Mouse (Mus musculus) gastrocnemius, postnatal 4 days (tissue): ENCODE measurements around the gene Dpm3. TPM values are rescaled to one million over a fixed set of nuclear protein-coding genes. Genes with fewer than 3 reads are reported as not detected.
"Not testable (repeated sequence)": the region's sequence is repeated elsewhere in the genome, so short reads cannot be mapped to it uniquely, and the experiment has no call there.

Source experiments
- DNase-seq, 2 experiments: peaks; one replicate each; pipeline ENCODE4 v3.0.0; 2021 to 2022; ENCODE audit warnings: low spot score in 2 of 2, mixed read lengths in 2 of 2
- long read RNA-seq, 2 experiments: library from polyadenylated mRNA; stranded (forward); transcript quantifications; one replicate each; pipeline ENCODE4 v2.0.0; 2021
- total RNA-seq, 2 experiments: library from RNA; stranded (reverse); gene quantifications; 2 replicates each; pipeline ENCODE4 v1.2.3; 2021

Dpm3 gene
- total RNA-seq = 10 to 100 TPM; 61.2 to 62.8 TPM
- long read RNA-seq, experiment 1, transcript Dpm3-201 (2 exons, 404 nt) = major isoform, 15 of 18 reads
- long read RNA-seq, experiment 1, partial matches to known transcripts = 0 of 18 reads
- long read RNA-seq, experiment 1, other reads (novel, unspliced or antisense) = 0 of 18 reads
- long read RNA-seq, experiment 2, transcript Dpm3-201 (2 exons, 404 nt) = major isoform, 14 of 16 reads
- long read RNA-seq, experiment 2, partial matches to known transcripts = 0 of 16 reads
- long read RNA-seq, experiment 2, other reads (novel, unspliced or antisense) = 0 of 16 reads

GRCm38 (mm10) chr3:89259076-89259475 is at the start of gene Dpm3:
Gene Dpm3 (plus strand): TSS chr3:89259358.
- no peak for DNase-seq

- no peak for DNase-seq
Observed at GRCm38 (mm10) chr3:89209731-89210130, 49.4 kb upstream of the Dpm3 start.

GRCm38 (mm10) chr3:89210162-89210561 is 49.0 kb upstream of the Dpm3 start:
- DNase-seq = no peak

- no peak for DNase-seq
Observed at GRCm38 (mm10) chr3:89210731-89211130, 48.4 kb upstream of the Dpm3 start.

GRCm38 (mm10) chr3:89213803-89214530 is 45.2 kb upstream of the Dpm3 start:
- DNase-seq = peak; percentile 94 to 97

GRCm38 (mm10) chr3:89214681-89215411 is 44.3 kb upstream of the Dpm3 start, which contains the start of gene Thbs3:
Gene Thbs3 (plus strand): TSS chr3:89215180.
- DNase-seq = peak in 1 of 2 experiments; percentile 67

GRCm38 (mm10) chr3:89215853-89216252 is 43.3 kb upstream of the Dpm3 start:
- DNase-seq = peak; percentile 66 to 81

- not testable (repeated sequence) for DNase-seq
Observed at GRCm38 (mm10) chr3:89216407-89216806, 42.8 kb upstream of the Dpm3 start.

GRCm38 (mm10) chr3:89218271-89218670 is 40.9 kb upstream of the Dpm3 start:
- no peak for DNase-seq

- peak in 1 of 2 experiments; percentile 15 for DNase-seq
Observed at GRCm38 (mm10) chr3:89219546-89219945, 39.6 kb upstream of the Dpm3 start.

- DNase-seq = no peak
Observed at GRCm38 (mm10) chr3:89221167-89221566, 38.0 kb upstream of the Dpm3 start.

- DNase-seq = no peak
Observed at GRCm38 (mm10) chr3:89224796-89225195, 34.4 kb upstream of the Dpm3 start.

- DNase-seq = no peak
Observed at GRCm38 (mm10) chr3:89225321-89225815, 33.8 kb upstream of the Dpm3 start.

GRCm38 (mm10) chr3:89225918-89226317 is 33.2 kb upstream of the Dpm3 start:
- no peak for DNase-seq

GRCm38 (mm10) chr3:89226361-89226760 is 32.8 kb upstream of the Dpm3 start:
- no peak for DNase-seq

- no peak for DNase-seq
Observed at GRCm38 (mm10) chr3:89226900-89227299, 32.3 kb upstream of the Dpm3 start, which contains the start of gene Mtx1. Gene Mtx1 (minus strand): TSS chr3:89227088.

- peak in 1 of 2 experiments; percentile 70 for DNase-seq
Observed at GRCm38 (mm10) chr3:89227307-89228179, 31.6 kb upstream of the Dpm3 start.

GRCm38 (mm10) chr3:89228180-89228549 is 31.0 kb upstream of the Dpm3 start:
- DNase-seq = peak; percentile 72 to 85

- no peak for DNase-seq
Observed at GRCm38 (mm10) chr3:89228836-89229235, 30.3 kb upstream of the Dpm3 start, which contains the start of gene Muc1. Gene Muc1 (plus strand): TSS chr3:89229057.

- DNase-seq = no peak
Observed at GRCm38 (mm10) chr3:89229276-89229675, 29.9 kb upstream of the Dpm3 start.
